Mouse (Mus musculus) heart, adult 2 months (tissue): Measurements from ENCODE around the gene Wif1. TPM values are rescaled to one million over a fixed set of nuclear protein-coding genes. Genes with fewer than 3 reads are reported as not detected.

Experiments used
- DNase-seq, 2 experiments: peaks; one replicate each; pipeline ENCODE4 v3.0.0; 2021
- H3K27ac ChIP-seq: fragments of 200-600 bp; 2 replicates; pipeline ENCODE4 v1.8.1; 2022
- H3K27me3 ChIP-seq: fragments of 200-500 bp; 2 replicates; pipeline ENCODE4 v1.6.1; 2012; ENCODE audit warnings: mild to moderate bottlenecking, low read length, inconsistent platforms, mixed read lengths; ENCODE audit not compliant: control insufficient read depth, insufficient read depth
- H3K36me3 ChIP-seq: fragments of 200-500 bp; 2 replicates; pipeline ENCODE4 v1.6.1; 2012; ENCODE audit warnings: low read length, inconsistent platforms; ENCODE audit not compliant: control insufficient read depth, insufficient read depth
- H3K4me1 ChIP-seq: fragments of 200-500 bp; 2 replicates; pipeline ENCODE4 v1.6.1; 2011; ENCODE audit warnings: low read length; ENCODE audit not compliant: control insufficient read depth, insufficient read depth
- H3K4me3 ChIP-seq: fragments of 200-600 bp; 2 replicates; pipeline ENCODE4 v1.8.1; 2022
- H3K79me2 ChIP-seq: fragments of 200-500 bp; replicated peaks from 2 replicates; pipeline ENCODE4 v1.6.1; 2012; ENCODE audit warnings: mild to moderate bottlenecking, inconsistent platforms, low read length, moderate library complexity, mixed read lengths; ENCODE audit not compliant: control insufficient read depth, insufficient read depth
- H3K9ac ChIP-seq: fragments of 200-500 bp; 2 replicates; pipeline ENCODE4 v1.6.1; 2012; ENCODE audit warnings: low read depth, mild to moderate bottlenecking, control low read depth, inconsistent platforms, low read length, mixed read lengths
- CTCF ChIP-seq: fragments of 200-600 bp; IDR thresholded peaks from 2 replicates; pipeline ENCODE4 v1.8.1; 2022; ENCODE audit warnings: antibody characterized with exemption, mild to moderate bottlenecking, moderate library complexity
- EP300 ChIP-seq: fragments of 200-500 bp; IDR thresholded peaks from 2 replicates; pipeline ENCODE4 v1.6.1; 2011; ENCODE audit warnings: low read depth, low read length, control low read depth; ENCODE audit not compliant: insufficient read depth
- POLR2A ChIP-seq: fragments of 200-500 bp; IDR thresholded peaks from 2 replicates; pipeline ENCODE4 v1.6.1; 2011; ENCODE audit warnings: mild to moderate bottlenecking, low read depth, low read length, control low read depth; ENCODE audit not compliant: insufficient read depth
- WGBS: fragments of 180-500 bp; shearing (Covaris S2); methylation state at CpG from one replicate; pipeline ENCODE4 v1.1.7; 2018; 5-methylcytosine and 5-hydroxymethylcytosine counted together
- intact Hi-C: fragments of 180-260 bp; cut with DNase I; formaldehyde crosslinking; loops from one replicate; pipeline ENCODE4 v1.15.1; 2025
- polyA plus RNA-seq: library from polyadenylated mRNA; depleted of rRNA; stranded (reverse); fragments of >200 nt; gene quantifications from 2 replicates; pipeline ENCODE4 v1.2.3, GENCODE M21; 2012
- total RNA-seq, 2 experiments: library from RNA; stranded (reverse); gene quantifications; 2 replicates each; pipeline ENCODE4 v1.2.3; 2021

Wif1 gene
- total and polyA plus RNA-seq, 3 experiments, result 2.0 to 8.6 (median 2.4) TPM

DNA sequence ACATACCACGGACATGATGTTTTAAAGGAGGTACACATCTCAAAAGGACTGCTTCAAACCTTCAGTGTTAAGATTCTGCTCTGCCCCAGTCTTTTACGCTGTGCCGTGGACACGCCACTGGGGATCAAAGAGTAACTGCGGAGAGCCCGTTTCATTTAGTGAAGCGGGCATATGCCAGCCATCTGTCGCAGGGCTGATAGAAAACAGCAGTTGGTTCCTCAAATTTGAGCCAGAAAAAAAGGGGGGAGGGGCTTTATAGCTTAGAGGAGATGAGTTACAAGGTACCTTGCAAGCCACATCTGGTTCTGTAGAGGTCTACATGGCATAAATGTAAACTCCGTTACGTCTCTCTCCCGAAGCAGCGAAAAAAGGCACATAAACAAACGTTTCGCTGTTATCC is 7.2 kb downstream of the Wif1 start:
- Histone ChIP-seq H3K4me3 (no peak overlapping the region), H3K36me3 (no peaks in the 10 kb centered on the region), H3K79me2 (no peaks in the 10 kb centered on the region), H3K4me1 (no peaks in the 10 kb centered on the region), H3K27ac (no peak overlapping the region), H3K27me3 (no peaks in the 10 kb centered on the region), H3K9ac (no peak overlapping the region)
- TF ChIP-seq POLR2A, result no peak
- TF ChIP-seq EP300, result no peak
- TF ChIP-seq CTCF, result no peak
- 79% methylated on average over 14 of the region's 14 CpGs for WGBS
- intact Hi-C loops, result no loop called here
- DNase-seq, result no peak

DNA sequence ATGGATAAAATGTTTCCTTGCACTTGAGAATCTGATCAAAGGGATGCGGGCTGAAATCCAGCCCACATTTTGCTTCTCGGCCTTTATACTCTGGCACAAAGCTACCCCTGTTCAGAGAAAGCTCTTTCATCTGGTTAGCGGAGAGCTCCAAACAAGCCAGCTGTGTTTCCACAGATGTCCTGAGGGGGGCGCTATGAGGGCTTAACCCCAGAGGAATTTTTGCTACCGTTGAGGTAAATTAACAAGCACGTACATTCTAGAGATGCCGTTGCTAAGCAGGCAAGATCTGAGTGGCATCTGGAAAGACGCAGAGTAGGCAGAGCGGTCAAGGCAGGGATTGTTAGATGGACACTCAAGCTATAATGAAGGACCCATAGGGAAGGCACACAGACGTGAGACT is 13.7 kb downstream of the Wif1 start:
- 80% methylated on average over 10 of the region's 10 CpGs for WGBS
- no peaks in the 10 kb centered on the region for H3K27me3 ChIP-seq
- no peaks in the 10 kb centered on the region for H3K36me3 ChIP-seq
- H3K79me2 ChIP-seq, result no peaks in the 10 kb centered on the region
- H3K4me1 ChIP-seq, result no peaks in the 10 kb centered on the region
- TF ChIP-seq POLR2A, result no peak
- TF ChIP-seq EP300, result no peak
- peak; percentile 6; the same call in 1 of the 2 replicates for TF ChIP-seq CTCF
- no peak overlapping the region for H3K27ac ChIP-seq
- intact Hi-C loops, result no loop called here
- DNase-seq, result no peak
- no peak overlapping the region for H3K9ac ChIP-seq
- no peak overlapping the region for H3K4me3 ChIP-seq

DNA sequence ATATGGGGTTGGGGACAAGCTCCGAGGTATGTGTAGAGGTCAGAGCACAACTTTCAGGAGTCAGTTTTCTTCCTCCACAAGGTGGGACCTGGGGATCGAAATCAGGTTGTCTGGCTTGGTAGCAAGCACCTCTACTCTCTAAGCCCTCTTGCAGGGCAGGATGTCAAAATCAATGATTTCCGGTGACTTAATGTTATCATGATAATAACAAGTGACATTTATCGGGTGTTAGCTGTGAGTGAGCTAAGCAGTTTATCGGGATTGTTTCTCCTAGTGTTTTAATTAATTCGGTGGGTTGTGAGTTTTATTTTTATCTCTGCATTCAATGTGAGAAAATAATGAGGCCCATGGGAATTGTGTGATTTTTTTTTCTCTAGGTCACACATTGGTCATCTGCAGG is 18.3 kb downstream of the Wif1 start:
- Histone ChIP-seq H3K4me1 (peaks cover 2% of the 10 kb centered on the region; the same call in 1 of the 2 replicates), H3K9ac (no peak overlapping the region), H3K4me3 (no peak overlapping the region), H3K27ac (no peak overlapping the region), H3K36me3 (no peaks in the 10 kb centered on the region), H3K27me3 (no peaks in the 10 kb centered on the region), H3K79me2 (no peaks in the 10 kb centered on the region)
- 74% methylated on average over 6 of the region's 6 CpGs for WGBS
- no peak for DNase-seq
- intact Hi-C loops, result no loop called here
- TF ChIP-seq POLR2A (no peak), EP300 (no peak), CTCF (no peak)

DNA sequence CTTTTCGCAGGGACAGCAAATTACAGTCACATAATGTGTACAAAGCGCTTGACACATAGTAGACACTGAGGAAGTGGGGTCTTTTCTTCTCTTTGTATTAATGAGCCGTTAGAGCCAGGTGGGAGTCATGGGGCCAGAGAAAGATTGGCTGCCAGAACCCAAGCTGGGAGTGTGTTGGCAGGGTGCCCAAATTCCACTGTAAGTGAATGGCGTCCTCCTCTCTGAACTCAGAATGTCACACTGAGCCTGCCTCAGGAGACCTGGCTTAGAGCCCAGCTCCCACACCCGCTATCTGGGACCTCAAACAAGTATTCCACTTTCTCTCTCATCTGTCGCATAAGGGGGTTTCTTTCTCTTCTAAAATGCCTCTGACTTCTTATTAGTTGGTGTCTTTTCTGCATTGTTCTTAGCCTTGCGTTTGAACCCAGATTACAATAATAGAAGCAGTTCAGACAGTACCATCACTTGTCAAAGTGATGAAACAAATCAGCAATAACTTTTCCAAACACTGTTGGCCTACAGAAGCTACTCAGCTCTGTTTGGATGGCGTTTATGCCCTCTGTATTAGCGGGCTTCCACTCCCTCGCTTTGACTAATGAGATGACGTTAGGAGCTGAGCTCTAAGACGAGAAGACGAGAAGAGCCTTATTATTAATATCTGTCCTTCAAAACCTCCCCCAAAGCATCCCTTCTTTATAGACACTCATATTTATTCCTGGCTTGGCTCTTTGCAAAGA is 21.9 kb downstream of the Wif1 start:
- Histone ChIP-seq H3K4me3 (no peak overlapping the region), H3K27me3 (no peaks in the 10 kb centered on the region), H3K4me1 (peaks cover 2% of the 10 kb centered on the region; the same call in 1 of the 2 replicates), H3K9ac (no peak overlapping the region), H3K36me3 (no peaks in the 10 kb centered on the region), H3K79me2 (no peaks in the 10 kb centered on the region), H3K27ac (peak overlapping the region; percentile 22; the same call in 1 of the 2 replicates)
- whole genome bisulfite sequencing, result 22% methylated on average over 13 of the region's 13 CpGs
- intact Hi-C loops, result no loop called here
- peak; percentile 60 to 74 for DNase-seq
- TF ChIP-seq POLR2A (no peak), EP300 (0 out of 2 replicates have a peak, but pooled peaks have one; percentile 22), CTCF (no peak)

DNA sequence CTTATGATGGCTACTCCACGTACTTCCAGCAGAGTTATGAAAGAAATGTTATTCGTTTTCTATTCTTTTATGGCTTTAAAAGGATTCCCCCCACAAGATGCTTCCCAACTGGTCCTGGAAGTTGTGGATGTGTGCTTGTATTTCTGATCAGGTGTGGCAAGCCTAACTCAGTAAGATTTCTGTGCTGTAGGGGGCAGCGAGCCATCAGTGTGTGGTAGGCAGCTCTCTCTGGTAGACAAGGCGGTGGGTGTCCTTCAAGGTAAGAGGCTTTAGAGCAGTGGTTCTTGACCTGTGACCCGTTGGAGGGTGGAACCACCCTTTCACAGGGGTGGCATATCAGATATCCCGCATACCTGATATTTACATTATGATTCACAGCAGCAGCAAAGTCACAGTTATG is 23.1 kb downstream of the Wif1 start:
- WGBS, result 85% methylated on average over 6 of the region's 6 CpGs
- intact Hi-C loops, result no loop called here
- TF ChIP-seq EP300 (no peak), CTCF (no peak), POLR2A (no peak)

DNA sequence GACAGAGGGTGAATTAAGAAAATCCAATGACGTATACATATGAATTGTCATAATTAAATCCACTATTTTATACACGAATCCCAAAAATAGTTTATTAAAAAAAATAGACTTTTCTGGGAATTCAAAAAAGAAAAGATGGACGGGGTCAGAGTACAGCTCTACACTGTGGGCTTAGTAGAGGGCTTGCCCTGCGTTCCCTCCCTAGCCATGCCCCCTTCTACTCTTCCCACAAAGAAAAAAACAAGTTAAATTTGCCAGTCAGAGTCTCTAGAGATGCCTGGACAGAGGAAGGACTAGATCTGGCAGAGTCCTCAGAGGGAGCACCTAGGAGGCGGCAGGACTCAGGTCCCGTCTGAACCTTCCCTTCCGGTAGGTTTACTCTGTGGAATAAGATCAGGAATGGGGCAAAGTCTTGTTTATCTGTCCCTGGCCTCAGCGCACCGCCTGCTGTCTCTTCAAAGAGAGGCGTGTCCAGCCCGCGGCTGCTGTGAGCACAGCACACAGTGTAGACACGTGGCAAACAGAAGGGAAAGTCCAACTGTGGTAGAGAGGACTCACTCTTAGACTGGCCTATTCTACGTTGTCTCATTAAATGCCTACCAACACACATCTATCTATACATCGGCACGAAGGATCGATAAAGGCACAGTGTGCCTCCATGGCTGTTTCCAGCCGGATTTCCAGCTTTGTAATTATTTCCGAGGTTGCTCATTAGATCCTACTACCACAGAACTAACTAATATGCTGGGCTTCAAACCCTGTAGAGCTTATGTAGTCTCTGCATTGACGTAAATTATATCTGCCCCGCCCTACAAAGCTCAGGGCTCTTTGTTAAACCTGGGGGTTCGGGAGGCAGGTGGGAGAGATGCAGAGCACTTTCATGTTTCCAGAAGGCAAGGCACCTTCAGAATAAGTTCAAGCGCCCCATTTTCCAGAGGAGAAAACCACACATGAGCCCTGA is 25.6 kb downstream of the Wif1 start:
- Histone ChIP-seq H3K4me3 (no peak overlapping the region), H3K36me3 (no peaks in the 10 kb centered on the region), H3K9ac (no peak overlapping the region), H3K4me1 (peaks cover 2% of the 10 kb centered on the region; the same call in 1 of the 2 replicates), H3K27me3 (no peaks in the 10 kb centered on the region), H3K79me2 (no peaks in the 10 kb centered on the region), H3K27ac (no peak overlapping the region)
- no peak for DNase-seq
- intact Hi-C loops, result no loop called here
- 80% methylated on average over 23 of the region's 23 CpGs for WGBS
- no peak for TF ChIP-seq EP300
- TF ChIP-seq POLR2A, result no peak
- TF ChIP-seq CTCF, result no peak

More for the DNA sequence above, 23.1 kb downstream of the Wif1 start:
- H3K79me2 ChIP-seq, result no peaks in the 10 kb centered on the region
- peaks cover 2% of the 10 kb centered on the region; the same call in 1 of the 2 replicates for H3K4me1 ChIP-seq
- no peak for DNase-seq
- H3K27me3 ChIP-seq, result no peaks in the 10 kb centered on the region
- H3K4me3 ChIP-seq, result no peak overlapping the region
- H3K27ac ChIP-seq, result no peak overlapping the region
- no peak overlapping the region for H3K9ac ChIP-seq
- H3K36me3 ChIP-seq, result no peaks in the 10 kb centered on the region
